Mouse (Mus musculus) heart, embryonic 10.5 days (tissue): Measurements from ENCODE around the gene Slc35a1. TPM values are rescaled to one million over a fixed set of nuclear protein-coding genes. Genes with fewer than 3 reads are reported as not detected.
A peak's percentile ranks its signal among the peaks of the same experiment; 100 is the strongest.

Source experiments
- DNase-seq: peaks from one replicate; pipeline ENCODE4 v3.0.0-alpha.2; 2017; ENCODE audit warnings: low spot score
- H3K27ac ChIP-seq: fragments of 300-500 bp; sonication (generic); 2 replicates; pipeline ENCODE4 v1.5.1; 2016; ENCODE audit warnings: mild to moderate bottlenecking
- H3K27me3 ChIP-seq: fragments of 300-500 bp; sonication (generic); 2 replicates; pipeline ENCODE4 v1.6.1; 2016; ENCODE audit warnings: mild to moderate bottlenecking; ENCODE audit not compliant: poor library complexity, insufficient read depth, severe bottlenecking
- H3K36me3 ChIP-seq: fragments of 300-500 bp; sonication (generic); 2 replicates; pipeline ENCODE4 v1.6.1; 2016; ENCODE audit warnings: mild to moderate bottlenecking, moderate library complexity
- H3K4me1 ChIP-seq: fragments of 300-500 bp; sonication (generic); 2 replicates; pipeline ENCODE4 v1.6.1; 2016; ENCODE audit warnings: mild to moderate bottlenecking
- H3K4me3 ChIP-seq: fragments of 300-500 bp; sonication (generic); 2 replicates; pipeline ENCODE4 v1.5.1; 2016; ENCODE audit warnings: mild to moderate bottlenecking, moderate library complexity
- H3K9me3 ChIP-seq: fragments of 300-500 bp; sonication (generic); 2 replicates; pipeline ENCODE4 v1.6.1; 2016; ENCODE audit warnings: mild to moderate bottlenecking, moderate library complexity
- WGBS: fragments of 180-500 bp; shearing (Covaris S2); methylation state at CpG from one replicate; pipeline ENCODE4 v1.1.7; 2016; 5-methylcytosine and 5-hydroxymethylcytosine counted together
- polyA plus RNA-seq: library from polyadenylated mRNA; unstranded; fragments of >200 nt; fragmentation: Nextera tagmentation; extraction: Ambion mirVana; gene quantifications from 2 replicates; pipeline ENCODE4 v1.2.1, GENCODE M21; 2016

The Slc35a1 gene
- polyA plus RNA-seq, 1 experiment from 2014 or later: 58.0 TPM

- H3K4me1 ChIP-seq: no peaks in the 10 kb centered on the region
- H3K4me3 ChIP-seq: no peak overlapping the region
- no peak for DNase-seq
- H3K27ac ChIP-seq: no peak overlapping the region
- H3K36me3 ChIP-seq: no peaks in the 10 kb centered on the region
- 92% methylated on average over 11 of the region's 11 CpGs for WGBS
- H3K27me3 ChIP-seq: no peaks in the 10 kb centered on the region
- H3K9me3 ChIP-seq: no peaks in the 10 kb centered on the region
These were observed 15.0 kb upstream of the Slc35a1 start for GRCm38 (mm10) chr4:34702231-34702630.

- 58% methylated on average over 5 of the region's 5 CpGs for WGBS
- Histone ChIP-seq H3K9me3 (no peaks in the 10 kb centered on the region), H3K4me3 (no peak overlapping the region), H3K27ac (no peak overlapping the region), H3K4me1 (no peaks in the 10 kb centered on the region), H3K36me3 (no peaks in the 10 kb centered on the region), H3K27me3 (no peaks in the 10 kb centered on the region)
- peak; percentile 79 for DNase-seq
These were observed 14.3 kb upstream of the Slc35a1 start for GRCm38 (mm10) chr4:34701528-34701927.

- H3K4me3 ChIP-seq: 0 out of 2 replicates have a peak overlapping the region, but pooled peaks have one; percentile 3
- DNase-seq: no peak
These were observed 783 bp upstream of the Slc35a1 start for GRCm38 (mm10) chr4:34688021-34688420.

GRCm38 (mm10) chr4:34680530-34680929 lies 6.7 kb downstream of the Slc35a1 start:
- no peak for DNase-seq
- Histone ChIP-seq H3K27ac (no peak overlapping the region), H3K9me3 (no peaks in the 10 kb centered on the region), H3K4me1 (0 out of 2 replicates have a peak, but pooled peaks cover 3% of the 10 kb centered on the region), H3K27me3 (no peaks in the 10 kb centered on the region), H3K36me3 (peaks cover 41% of the 10 kb centered on the region), H3K4me3 (no peak overlapping the region)
- 83% methylated on average over 5 of the region's 5 CpGs for WGBS

More at GRCm38 (mm10) chr4:34688021-34688420, 783 bp upstream of the Slc35a1 start:
- WGBS: 67% methylated on average over 3 of the region's 3 CpGs
- Histone ChIP-seq H3K27ac (no peak overlapping the region), H3K36me3 (no peaks in the 10 kb centered on the region), H3K27me3 (no peaks in the 10 kb centered on the region), H3K4me1 (0 out of 2 replicates have a peak, but pooled peaks cover 3% of the 10 kb centered on the region), H3K9me3 (no peaks in the 10 kb centered on the region)

GRCm38 (mm10) chr4:34673721-34674120 lies 13.5 kb downstream of the Slc35a1 start:
- Histone ChIP-seq H3K4me1 (no peaks in the 10 kb centered on the region), H3K9me3 (no peaks in the 10 kb centered on the region), H3K27ac (no peak overlapping the region), H3K4me3 (no peak overlapping the region), H3K36me3 (peaks cover 40% of the 10 kb centered on the region), H3K27me3 (no peaks in the 10 kb centered on the region)
- peak; percentile 51 for DNase-seq
- WGBS: 82% methylated on average over 5 of the region's 5 CpGs

- 77% methylated on average over 5 of the region's 5 CpGs for WGBS
- peaks cover 60% of the 10 kb centered on the region for H3K36me3 ChIP-seq
- no peak overlapping the region for H3K4me3 ChIP-seq
- no peak overlapping the region for H3K27ac ChIP-seq
- DNase-seq: no peak
- no peaks in the 10 kb centered on the region for H3K9me3 ChIP-seq
- no peaks in the 10 kb centered on the region for H3K27me3 ChIP-seq
- H3K4me1 ChIP-seq: no peaks in the 10 kb centered on the region
These were observed 19.3 kb downstream of the Slc35a1 start for GRCm38 (mm10) chr4:34667923-34668322.

- no peaks in the 10 kb centered on the region for H3K9me3 ChIP-seq
- no peak overlapping the region for H3K4me3 ChIP-seq
- H3K4me1 ChIP-seq: no peaks in the 10 kb centered on the region
- no peak for DNase-seq
- H3K27ac ChIP-seq: no peak overlapping the region
- 86% methylated on average over 6 of the region's 6 CpGs for WGBS
- H3K27me3 ChIP-seq: no peaks in the 10 kb centered on the region
- H3K36me3 ChIP-seq: peaks cover 88% of the 10 kb centered on the region
These were observed 25.3 kb downstream of the Slc35a1 start for GRCm38 (mm10) chr4:34661927-34662326.

GRCm38 (mm10) chr4:34661514-34661913 lies 25.7 kb downstream of the Slc35a1 start:
- Histone ChIP-seq H3K9me3 (no peaks in the 10 kb centered on the region), H3K36me3 (peaks cover 88% of the 10 kb centered on the region), H3K4me3 (no peak overlapping the region), H3K27me3 (no peaks in the 10 kb centered on the region), H3K4me1 (no peaks in the 10 kb centered on the region), H3K27ac (no peak overlapping the region)
- DNase-seq: no peak
- WGBS: 96% methylated on average over 2 of the region's 2 CpGs

GRCm38 (mm10) chr4:34659012-34659411 lies 28.2 kb downstream of the Slc35a1 start:
- 85% methylated on average over 2 of the region's 2 CpGs for WGBS
- DNase-seq: no peak
- H3K4me3 ChIP-seq: no peak overlapping the region
- H3K4me1 ChIP-seq: no peaks in the 10 kb centered on the region
- no peak overlapping the region for H3K27ac ChIP-seq
- H3K9me3 ChIP-seq: no peaks in the 10 kb centered on the region
- H3K36me3 ChIP-seq: peaks cover 84% of the 10 kb centered on the region
- H3K27me3 ChIP-seq: no peaks in the 10 kb centered on the region

GRCm38 (mm10) chr4:34656101-34656500 lies 31.1 kb downstream of the Slc35a1 start:
- 91% methylated on average over 10 of the region's 10 CpGs for WGBS
- Histone ChIP-seq H3K4me1 (no peaks in the 10 kb centered on the region), H3K36me3 (peaks cover 74% of the 10 kb centered on the region), H3K27me3 (no peaks in the 10 kb centered on the region), H3K9me3 (no peaks in the 10 kb centered on the region), H3K27ac (no peak overlapping the region), H3K4me3 (no peak overlapping the region)
- DNase-seq: no peak

GRCm38 (mm10) chr4:34653179-34653578 lies 34.1 kb downstream of the Slc35a1 start:
- 93% methylated on average over 7 of the region's 7 CpGs for WGBS
- peaks cover 54% of the 10 kb centered on the region for H3K36me3 ChIP-seq
- H3K27ac ChIP-seq: no peak overlapping the region
- H3K27me3 ChIP-seq: no peaks in the 10 kb centered on the region
- H3K9me3 ChIP-seq: no peaks in the 10 kb centered on the region
- no peaks in the 10 kb centered on the region for H3K4me1 ChIP-seq
- DNase-seq: no peak
- no peak overlapping the region for H3K4me3 ChIP-seq

GRCm38 (mm10) chr4:34644779-34645178 lies 42.5 kb downstream of the Slc35a1 start:
- Histone ChIP-seq H3K27me3 (no peaks in the 10 kb centered on the region), H3K36me3 (peaks cover 54% of the 10 kb centered on the region), H3K9me3 (no peaks in the 10 kb centered on the region), H3K4me1 (no peaks in the 10 kb centered on the region), H3K4me3 (no peak overlapping the region), H3K27ac (no peak overlapping the region)
- DNase-seq: no peak

- DNase-seq: peak; percentile 52
- Histone ChIP-seq H3K36me3 (peaks cover 37% of the 10 kb centered on the region), H3K4me1 (no peaks in the 10 kb centered on the region), H3K4me3 (no peak overlapping the region), H3K27ac (no peak overlapping the region), H3K9me3 (no peaks in the 10 kb centered on the region), H3K27me3 (no peaks in the 10 kb centered on the region)
- 96% methylated on average over 3 of the region's 3 CpGs for WGBS
These were observed 46.5 kb downstream of the Slc35a1 start for GRCm38 (mm10) chr4:34640731-34641130.

- DNase-seq: peak; percentile 65
- Histone ChIP-seq H3K27me3 (no peaks in the 10 kb centered on the region), H3K36me3 (peaks cover 41% of the 10 kb centered on the region), H3K9me3 (no peaks in the 10 kb centered on the region), H3K4me3 (no peak overlapping the region), H3K27ac (no peak overlapping the region), H3K4me1 (no peaks in the 10 kb centered on the region)
- WGBS: 89% methylated on average over 5 of the region's 5 CpGs
These were observed 47.4 kb downstream of the Slc35a1 start for GRCm38 (mm10) chr4:34639745-34640364.
